Mouse (Mus musculus) effector memory CD4-positive, alpha-beta T cell, adult 7 months (primary cell): ENCODE results near the gene Hibch. TPM values are rescaled to one million over a fixed set of nuclear protein-coding genes. Genes with fewer than 3 reads are reported as not detected.

Experiments used
- polyA plus RNA-seq: library from polyadenylated mRNA; unstranded; fragments of 100-300 nt; shearing (Covaris generic); gene quantifications from one replicate; pipeline ENCODE4 v1.2.1, GENCODE M21; 2017

The Hibch gene
- polyA plus RNA-seq = 16.1 TPM

GRCm38 (mm10) chr1:52844782-52845665 lies at the start of gene Hibch:
Hibch (plus strand) TSS chr1:52844929.

GRCm38 (mm10) chr1:52816910-52817812 lies 27.6 kb upstream of the Hibch start, which contains the start of gene Inpp1:
Inpp1 (minus strand) TSS chr1:52817688.

Other genes with a start within 250 kb of the Hibch start
- 50.7 TPM for gene Nemp2, start 214.2 kb upstream of the Hibch start, polyA plus RNA-seq
- 99.3 TPM for gene Mfsd6, start 117.5 kb upstream of the Hibch start, polyA plus RNA-seq
- 145 TPM for gene Inpp1, start 27.2 kb upstream of the Hibch start, polyA plus RNA-seq
- gene 1700019D03Rik, start 175.2 kb downstream of the Hibch start, polyA plus RNA-seq = 1.7 TPM
- not detected for gene Mstn, start 216.7 kb downstream of the Hibch start, polyA plus RNA-seq